Mouse (Mus musculus) MEL (cell line): ENCODE data around the gene Pcnx3. TPM values are rescaled to one million over a fixed set of nuclear protein-coding genes. Genes with fewer than 3 reads are reported as not detected.

ENCODE experiments used
- DNase-seq: peaks from one replicate; pipeline ENCODE4 v3.0.0; 2011; ENCODE audit warnings: low read depth, low spot score
- H3K27ac ChIP-seq: 2 replicates; pipeline ENCODE4 v1.5.1; 2012; ENCODE audit warnings: low read depth, mild to moderate bottlenecking, control low read depth, low read length, moderate library complexity; ENCODE audit not compliant: control insufficient read depth
- H3K27me3 ChIP-seq, 2 experiments: fragments of 150-350 bp in 1 of 2; sonication (generic) in 1 of 2; 2 replicates each; pipeline ENCODE4 v1.6.1; 2012; ENCODE audit warnings: low read length in 2 of 2, mild to moderate bottlenecking in 2 of 2, improper control_type of control experiment in 1 of 2, moderate library complexity in 1 of 2; ENCODE audit not compliant: insufficient read depth in 2 of 2, control insufficient read depth in 1 of 2
- H3K36me3 ChIP-seq, 2 experiments: 2 replicates each; pipeline ENCODE4 v1.6.1; 2012 to 2014; ENCODE audit warnings: low read length in 2 of 2, improper control_type of control experiment in 1 of 2, inconsistent platforms in 1 of 2, mild to moderate bottlenecking in 1 of 2; ENCODE audit not compliant: insufficient read depth in 2 of 2, control insufficient read depth in 1 of 2
- H3K4me1 ChIP-seq, 2 experiments: fragments of 150-350 bp in 1 of 2; sonication (generic) in 1 of 2; 2 replicates each; pipeline ENCODE4 v1.6.1; 2012; ENCODE audit warnings: low read length in 2 of 2, improper control_type of control experiment in 1 of 2, mild to moderate bottlenecking in 1 of 2; ENCODE audit not compliant: insufficient read depth in 2 of 2, control insufficient read depth in 1 of 2
- H3K4me3 ChIP-seq, 2 experiments: fragments of 150-350 bp in 1 of 2; sonication (generic) in 1 of 2; 2 replicates each; pipeline ENCODE4 v1.5.1; 2012; ENCODE audit warnings: low read depth in 2 of 2, low read length in 2 of 2, mild to moderate bottlenecking in 2 of 2, moderate library complexity in 2 of 2, control low read depth in 1 of 2, improper control_type of control experiment in 1 of 2; ENCODE audit not compliant: control insufficient read depth in 1 of 2, insufficient read depth in 1 of 2
- H3K79me2 ChIP-seq: 2 replicates; pipeline ENCODE4 v1.6.1; 2012; ENCODE audit warnings: mild to moderate bottlenecking, low read length, moderate library complexity; ENCODE audit not compliant: control insufficient read depth, poor library complexity, insufficient read depth
- H3K9ac ChIP-seq: 2 replicates; pipeline ENCODE4 v1.6.1; 2012; ENCODE audit warnings: low read depth, mild to moderate bottlenecking, control low read depth, low read length, moderate library complexity; ENCODE audit not compliant: control insufficient read depth, poor library complexity, severe bottlenecking
- H3K9me3 ChIP-seq: fragments of 150-350 bp; sonication (generic); replicated peaks from 2 replicates; pipeline ENCODE4 v1.6.1; 2012; ENCODE audit warnings: mild to moderate bottlenecking, low read length, improper control_type of control experiment, moderate library complexity; ENCODE audit not compliant: insufficient read depth
- CHD1 ChIP-seq: IDR thresholded peaks from 2 replicates; pipeline ENCODE4 v1.6.1; 2012; ENCODE audit warnings: low read depth, mild to moderate bottlenecking, inconsistent platforms, low read length, improper control_type of control experiment
- CHD2 ChIP-seq: IDR thresholded peaks from 2 replicates; pipeline ENCODE4 v1.6.1; 2011; ENCODE audit warnings: low read length, improper control_type of control experiment
- CTCF ChIP-seq, 3 experiments: IDR thresholded peaks in 2 of 3; conservative IDR thresholded peaks in 1 of 3; 2 replicates each; pipeline ENCODE4 v1.5.1; 2011 to 2012; ENCODE audit warnings: low read length in 3 of 3, low read depth in 2 of 3, mild to moderate bottlenecking in 2 of 3, improper control_type of control experiment in 1 of 3, inconsistent platforms in 1 of 3, mixed read lengths in 1 of 3, moderate library complexity in 1 of 3; ENCODE audit not compliant: control insufficient read depth in 1 of 3, insufficient read depth in 1 of 3, poor library complexity in 1 of 3, severe bottlenecking in 1 of 3
- ELF1 ChIP-seq: IDR thresholded peaks from 2 replicates; pipeline ENCODE4 v1.6.1; 2014; ENCODE audit warnings: low read depth, mild to moderate bottlenecking, inconsistent platforms, low read length, improper control_type of control experiment, moderate library complexity
- ETS1 ChIP-seq: IDR thresholded peaks from 2 replicates; pipeline ENCODE4 v1.6.1; 2012; ENCODE audit warnings: low read depth, mild to moderate bottlenecking, inconsistent platforms, low read length, improper control_type of control experiment, moderate library complexity
- GABPA ChIP-seq: IDR thresholded peaks from 2 replicates; pipeline ENCODE4 v1.6.1; 2012; ENCODE audit warnings: low read depth, mild to moderate bottlenecking, inconsistent platforms, low read length, improper control_type of control experiment, moderate library complexity
- GATA1 ChIP-seq: IDR thresholded peaks from 2 replicates; pipeline ENCODE4 v1.6.1; 2011; ENCODE audit warnings: low read depth, low read length, improper control_type of control experiment
- HCFC1 ChIP-seq: IDR thresholded peaks from 2 replicates; pipeline ENCODE4 v1.6.1; 2012; ENCODE audit warnings: low read depth, mild to moderate bottlenecking, inconsistent platforms, low read length, improper control_type of control experiment, moderate library complexity
- JUND ChIP-seq: IDR thresholded peaks from 2 replicates; pipeline ENCODE4 v1.6.1; 2011; ENCODE audit warnings: low read depth, mild to moderate bottlenecking, improper control_type of control experiment, low read length
- KAT2A ChIP-seq: conservative IDR thresholded peaks from 2 replicates; pipeline ENCODE4 v1.6.1; 2012; ENCODE audit warnings: low read depth, low read length, improper control_type of control experiment, inconsistent platforms
- MAFK ChIP-seq: IDR thresholded peaks from 2 replicates; pipeline ENCODE4 v1.6.1; 2011; ENCODE audit warnings: low read depth, mild to moderate bottlenecking, low read length, improper control_type of control experiment, borderline replicate concordance
- MAX ChIP-seq: IDR thresholded peaks from 2 replicates; pipeline ENCODE4 v1.6.1; 2011; ENCODE audit warnings: low read length, improper control_type of control experiment
- MAZ ChIP-seq: IDR thresholded peaks from 2 replicates; pipeline ENCODE4 v1.6.1; 2012; ENCODE audit warnings: low read depth, mild to moderate bottlenecking, inconsistent platforms, low read length, improper control_type of control experiment
- MEF2A ChIP-seq: IDR thresholded peaks from 2 replicates; pipeline ENCODE4 v1.6.1; 2014; ENCODE audit warnings: low read depth, mild to moderate bottlenecking, inconsistent platforms, low read length, improper control_type of control experiment; ENCODE audit not compliant: poor library complexity, insufficient replicate concordance, severe bottlenecking; ENCODE audit errors: extremely low read depth
- MXI1 ChIP-seq: IDR thresholded peaks from 2 replicates; pipeline ENCODE4 v1.6.1; 2011; ENCODE audit warnings: mild to moderate bottlenecking, low read depth, low read length, improper control_type of control experiment
- MYB ChIP-seq: IDR thresholded peaks from 2 replicates; pipeline ENCODE4 v1.6.1; 2011; ENCODE audit warnings: mild to moderate bottlenecking, low read depth, low read length, improper control_type of control experiment
- MYC ChIP-seq: IDR thresholded peaks from 2 replicates; pipeline ENCODE4 v1.6.1; 2011; ENCODE audit warnings: low read depth, mild to moderate bottlenecking, low read length, improper control_type of control experiment, moderate library complexity
- NRF1 ChIP-seq: IDR thresholded peaks from 2 replicates; pipeline ENCODE4 v1.6.1; 2014; ENCODE audit warnings: low read depth, mild to moderate bottlenecking, inconsistent platforms, low read length, improper control_type of control experiment, moderate library complexity; ENCODE audit not compliant: poor library complexity, insufficient read depth, severe bottlenecking
- RCOR1 ChIP-seq: IDR thresholded peaks from 2 replicates; pipeline ENCODE4 v1.6.1; 2012; ENCODE audit warnings: low read depth, mild to moderate bottlenecking, inconsistent platforms, low read length, improper control_type of control experiment
- TAL1 ChIP-seq: IDR thresholded peaks from 2 replicates; pipeline ENCODE4 v1.6.1; 2012; ENCODE audit warnings: mild to moderate bottlenecking, inconsistent platforms, low read length, moderate library complexity, mixed read lengths
- TBP ChIP-seq: IDR thresholded peaks from 2 replicates; pipeline ENCODE4 v1.8.0; 2011; ENCODE audit warnings: low read depth, low read length, improper control_type of control experiment
- TCF12 ChIP-seq: IDR thresholded peaks from 2 replicates; pipeline ENCODE4 v1.6.1; 2014; ENCODE audit warnings: low read depth, mild to moderate bottlenecking, inconsistent platforms, low read length, improper control_type of control experiment, moderate library complexity
- UBTF ChIP-seq: IDR thresholded peaks from 2 replicates; pipeline ENCODE4 v1.6.1; 2012; ENCODE audit warnings: low read depth, mild to moderate bottlenecking, inconsistent platforms, low read length, improper control_type of control experiment, moderate library complexity, borderline replicate concordance; ENCODE audit not compliant: insufficient read depth
- USF2 ChIP-seq, 2 experiments: IDR thresholded peaks; 2 replicates each; pipeline ENCODE4 v1.6.1; 2011 to 2012; ENCODE audit warnings: improper control_type of control experiment in 2 of 2, low read length in 2 of 2, borderline replicate concordance in 1 of 2, inconsistent platforms in 1 of 2, low read depth in 1 of 2, mild to moderate bottlenecking in 1 of 2; ENCODE audit not compliant: insufficient read depth in 1 of 2
- ZC3H11A ChIP-seq: IDR thresholded peaks from 2 replicates; pipeline ENCODE4 v1.6.1; 2012; ENCODE audit warnings: low read depth, mild to moderate bottlenecking, inconsistent platforms, low read length, improper control_type of control experiment
- ZKSCAN1 ChIP-seq: IDR thresholded peaks from 2 replicates; pipeline ENCODE4 v1.6.1; 2012; ENCODE audit warnings: low read depth, mild to moderate bottlenecking, inconsistent platforms, low read length, improper control_type of control experiment, moderate library complexity
- ZMIZ1 ChIP-seq: IDR thresholded peaks from 2 replicates; pipeline ENCODE4 v1.6.1; 2012; ENCODE audit warnings: low read depth, mild to moderate bottlenecking, inconsistent platforms, low read length, improper control_type of control experiment, moderate library complexity
- polyA plus RNA-seq, 2 experiments: library from polyadenylated mRNA; stranded (reverse) in 1 of 2; unstranded in 1 of 2; fragments of >175 nt in 1 of 2; fragments of >200 nt in 1 of 2; gene quantifications; 2 replicates each; pipeline versions ENCODE4 v1.2.1 to v1.2.4; 2012; ENCODE audit warnings: low replicate concordance in 2 of 2, low read depth in 1 of 2; ENCODE audit not compliant: insufficient read length in 2 of 2, insufficient read depth in 1 of 2, missing spikeins in 1 of 2
- total RNA-seq: library from RNA; depleted of rRNA; stranded (reverse); fragments of 300-350 nt; gene quantifications from 2 replicates; pipeline ENCODE4 v1.2.3, GENCODE M21; 2012

The Pcnx3 gene
- total and polyA plus RNA-seq, 3 experiments = 25.3 to 76.4 TPM; not detected in 1

- Histone ChIP-seq H3K27me3 (no peaks in the 10 kb centered on the region), H3K27ac (no peak overlapping the region), H3K4me3 (no peak overlapping the region), H3K36me3 (peaks cover 0 to 21% of the 10 kb centered on the region in 2 experiments; a peak in 2 of 4 replicates), H3K4me1 (peaks cover 1 to 29% of the 10 kb centered on the region in 2 experiments; a peak in 3 of 4 replicates), H3K79me2 (no peaks in the 10 kb centered on the region; the same call in 1 of the 2 replicates), H3K9me3 (no peaks in the 10 kb centered on the region), H3K9ac (no peak overlapping the region)
- no peak for DNase-seq
- TF ChIP-seq MAZ = no peak
- no peak for TF ChIP-seq TAL1
- no peak for TF ChIP-seq MEF2A
- no peak for TF ChIP-seq MAFK
- no peak for TF ChIP-seq GATA1
- TF ChIP-seq NRF1 = no peak
- no peak for TF ChIP-seq UBTF
- TF ChIP-seq CTCF (IDR thresholded peaks at IDR 0.05 in 2 of 3, conservative IDR thresholded peaks at IDR 0.05 in 1 of 3; ENCODE audit: control insufficient read depth in 1 of 3, insufficient read depth in 1 of 3, low read depth in 2 of 3, low read length in 3 of 3, poor library complexity in 1 of 3, severe bottlenecking in 1 of 3) = no peak
- no peak for TF ChIP-seq MXI1
- TF ChIP-seq TCF12 = no peak
- TF ChIP-seq MYB = no peak
- TF ChIP-seq JUND = no peak
- no peak for TF ChIP-seq ZMIZ1
- no peak for TF ChIP-seq ZC3H11A
- TF ChIP-seq GABPA = no peak
- no peak for TF ChIP-seq USF2 (IDR thresholded peaks at IDR 0.05; ENCODE audit: borderline replicate concordance in 1 of 2, insufficient read depth in 1 of 2, low read depth in 1 of 2, low read length in 2 of 2)
- no peak for TF ChIP-seq MYC
Measured at GRCm38 (mm10) chr19:5660942-5661751, 27.6 kb downstream of the Pcnx3 start.

- H3K4me3 ChIP-seq = no peak overlapping the region
Measured at GRCm38 (mm10) chr19:5654720-5655298, 33.9 kb downstream of the Pcnx3 start.

More at GRCm38 (mm10) chr19:5654720-5655298, 33.9 kb downstream of the Pcnx3 start:
- Histone ChIP-seq H3K9ac (no peak overlapping the region), H3K79me2 (no peaks in the 10 kb centered on the region), H3K4me1 (no peaks in the 10 kb centered on the region), H3K27me3 (no peaks in the 10 kb centered on the region), H3K36me3 (no peaks in the 10 kb centered on the region), H3K9me3 (no peaks in the 10 kb centered on the region), H3K27ac (no peak overlapping the region)
- TF ChIP-seq MAZ = no peak
- no peak for TF ChIP-seq MAX
- no peak for TF ChIP-seq ELF1
- TF ChIP-seq NRF1 = no peak
- no peak for TF ChIP-seq TCF12
- TF ChIP-seq TBP = no peak
- TF ChIP-seq GABPA = no peak
- TF ChIP-seq RCOR1 = no peak
- no peak for TF ChIP-seq GATA1
- TF ChIP-seq KAT2A = no peak
- TF ChIP-seq ZKSCAN1 = no peak
- TF ChIP-seq MYC = no peak
- no peak for TF ChIP-seq TAL1
- TF ChIP-seq HCFC1 = no peak
- TF ChIP-seq MEF2A = no peak
- TF ChIP-seq CHD2 = no peak
- no peak for TF ChIP-seq ETS1
- no peak for TF ChIP-seq CHD1
- no peak for TF ChIP-seq JUND
- DNase-seq = no peak
